Mouse (Mus musculus) heart, postnatal 0 days (tissue): ENCODE data around the gene Gm17521. TPM values are rescaled to one million over a fixed set of nuclear protein-coding genes. Genes with fewer than 3 reads are reported as not detected.
"Not testable (repeated sequence)": the region's sequence is repeated elsewhere in the genome, so short reads cannot be mapped to it uniquely, and the experiment has no call there.

Experiments
- ATAC-seq: fragments of 200-750 bp; cut with Nextera tagmentation; 2 replicates; pipeline ENCODE4 v1.8.0; 2017; ENCODE audit warnings: low read depth, moderate number of reproducible peaks, moderate library complexity; ENCODE audit not compliant: insufficient read depth
- DNase-seq: peaks from one replicate; pipeline ENCODE4 v3.0.0-alpha.2; 2016; ENCODE audit warnings: low spot score
- H3K27ac ChIP-seq: fragments of 300-500 bp; sonication (generic); 2 replicates; pipeline ENCODE4 v1.5.1; 2014; ENCODE audit warnings: low read depth, mild to moderate bottlenecking
- H3K27me3 ChIP-seq: fragments of 300-500 bp; sonication (generic); 2 replicates; pipeline ENCODE4 v1.6.1; 2014; ENCODE audit warnings: low read length, mixed read lengths; ENCODE audit not compliant: control insufficient read depth, insufficient read depth
- H3K36me3 ChIP-seq: fragments of 300-500 bp; sonication (generic); replicated peaks from 2 replicates; pipeline ENCODE4 v1.6.1; 2014; ENCODE audit warnings: low read length, mixed read lengths; ENCODE audit not compliant: control insufficient read depth, insufficient read depth
- H3K4me1 ChIP-seq: fragments of 300-500 bp; sonication (generic); 2 replicates; pipeline ENCODE4 v1.6.1; 2014; ENCODE audit warnings: antibody characterized with exemption; ENCODE audit not compliant: control insufficient read depth, insufficient read depth
- H3K4me2 ChIP-seq: fragments of 300-500 bp; sonication (generic); 2 replicates; pipeline ENCODE4 v1.6.1; 2014; ENCODE audit warnings: low read depth, mild to moderate bottlenecking, low read length, moderate library complexity
- H3K4me3 ChIP-seq: fragments of 300-500 bp; sonication (generic); 2 replicates; pipeline ENCODE4 v1.5.1; 2014; ENCODE audit warnings: low read depth, low read length
- H3K9ac ChIP-seq: fragments of 300-500 bp; sonication (generic); replicated peaks from 2 replicates; pipeline ENCODE4 v1.6.1; 2014; ENCODE audit warnings: low read depth, low read length, mixed read lengths
- H3K9me3 ChIP-seq: fragments of 300-500 bp; sonication (generic); replicated peaks from 2 replicates; pipeline ENCODE4 v1.6.1; 2016; ENCODE audit warnings: low read length; ENCODE audit not compliant: control insufficient read depth
- CTCF ChIP-seq: IDR thresholded peaks from 2 replicates; pipeline ENCODE4 v1.5.1; 2016; ENCODE audit warnings: antibody characterized with exemption, control low read depth, low read depth
- EP300 ChIP-seq: IDR thresholded peaks from 2 replicates; pipeline ENCODE4 v1.6.1; 2016; ENCODE audit warnings: antibody characterized with exemption, low read depth
- WGBS: fragments of 180-500 bp; shearing (Covaris S2); extraction: QIAGEN DNeasy Blood & Tissue Kit; methylation state at CpG from one replicate; pipeline ENCODE4 v1.1.7; 2014; 5-methylcytosine and 5-hydroxymethylcytosine counted together
- polyA plus RNA-seq: library from polyadenylated mRNA; unstranded; fragments of >200 nt; fragmentation: Nextera tagmentation; extraction: Ambion mirVana; gene quantifications from 2 replicates; pipeline ENCODE4 v1.2.1, GENCODE M21; 2015
- total RNA-seq: library from RNA; depleted of rRNA; stranded (reverse); fragments of >200 nt; gene quantifications from 2 replicates; pipeline ENCODE4 v1.2.3, GENCODE M21; 2014; ENCODE audit warnings: low replicate concordance; rRNA removed

The Gm17521 gene
- total RNA-seq (not detected in 2 replicates), polyA plus RNA-seq (not detected in 2 replicates)

DNA sequence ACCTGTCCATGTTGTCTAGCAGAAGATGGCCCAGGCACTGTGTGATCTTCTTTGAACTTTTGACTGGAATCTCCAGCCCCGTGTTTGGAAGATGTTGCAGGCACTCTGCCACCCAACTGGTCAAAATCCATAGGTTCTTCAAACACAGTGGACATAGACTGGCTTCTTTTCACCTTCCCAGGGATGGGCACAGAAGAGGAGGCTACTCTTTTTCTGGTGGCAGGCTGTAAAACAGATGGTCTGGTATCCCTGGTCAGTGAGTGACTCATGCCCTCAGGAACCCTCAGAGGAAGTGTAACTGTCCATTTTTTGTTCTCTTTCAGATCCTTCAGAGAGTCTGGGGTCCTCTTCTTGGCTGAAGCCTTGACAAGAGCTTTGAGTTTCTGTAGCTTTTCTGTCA, at the start of gene Gm17521:
TSS of gene Gm17521 (minus strand) at position 101 of the 400 bp plus-strand sequence.
- DNase-seq, H3K4me2 ChIP-seq, H3K4me3 ChIP-seq, H3K27me3 ChIP-seq, H3K4me1 ChIP-seq, H3K27ac ChIP-seq, H3K9me3 ChIP-seq, H3K9ac ChIP-seq, ATAC-seq, H3K36me3 ChIP-seq: not testable (repeated sequence)
- 38% methylated on average over 1 of the region's 1 CpGs for WGBS

- no peaks in the 10 kb centered on the region for H3K27me3 ChIP-seq
- no peaks in the 10 kb centered on the region for H3K36me3 ChIP-seq
- H3K4me1 ChIP-seq = no peaks in the 10 kb centered on the region
- ATAC-seq = no peak
- no peaks in the 10 kb centered on the region for H3K9me3 ChIP-seq
- no peak overlapping the region for H3K4me3 ChIP-seq
- no peak for DNase-seq
- H3K4me2 ChIP-seq = no peak overlapping the region
- TF ChIP-seq CTCF = no peak
- no peak for TF ChIP-seq EP300
- no peak overlapping the region for H3K27ac ChIP-seq
- H3K9ac ChIP-seq = no peak overlapping the region
Measured at GRCm38 (mm10) chrX:123043956-123044355, 14.5 kb upstream of the Gm17521 start.

DNA sequence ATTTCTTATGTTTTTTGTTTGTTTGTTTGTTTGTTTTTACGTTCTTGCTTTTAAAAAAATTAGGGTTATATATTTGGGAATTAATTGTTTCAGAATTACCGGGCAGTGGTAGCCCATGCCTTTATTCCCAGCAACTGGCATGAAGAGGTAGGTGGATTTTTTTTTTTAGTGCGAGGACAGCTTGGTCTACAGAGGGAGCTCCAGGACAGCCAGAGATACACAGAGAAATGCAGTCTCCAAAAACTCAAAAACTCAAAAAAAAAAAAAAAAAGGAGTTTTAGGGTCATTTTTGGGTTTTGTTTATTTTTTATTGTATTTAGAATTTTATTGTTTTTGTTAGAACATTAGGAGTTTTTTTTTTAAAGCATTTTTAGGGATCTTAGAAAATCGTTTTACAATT, 14.0 kb upstream of the Gm17521 start:
- TF ChIP-seq EP300 (no peak), CTCF (no peak)
- ATAC-seq (no peak), DNase-seq (no peak)
- Histone ChIP-seq H3K9ac (no peak overlapping the region), H3K36me3 (no peaks in the 10 kb centered on the region), H3K27ac (no peak overlapping the region), H3K4me1 (no peaks in the 10 kb centered on the region), H3K4me2 (no peak overlapping the region), H3K4me3 (no peak overlapping the region), H3K27me3 (no peaks in the 10 kb centered on the region), H3K9me3 (no peaks in the 10 kb centered on the region)
- WGBS = 52% methylated on average over 4 of the region's 4 CpGs

Other genes starting within 250 kb of the Gm17521 start
- gene Cldn34c1, start 73.8 kb upstream of the Gm17521 start, total RNA-seq = 3.2 and 5.0 TPM in 2 replicates
- 9.7 and 10.5 TPM in 2 replicates for gene Cldn34c1, start 73.8 kb upstream of the Gm17521 start, polyA plus RNA-seq
- gene Srsx, start 192.8 kb upstream of the Gm17521 start, total RNA-seq = not detected in 2 replicates
- not detected in 2 replicates for gene Srsx, start 192.8 kb upstream of the Gm17521 start, polyA plus RNA-seq
- not detected in 2 replicates for gene Gm17577, start 217.2 kb upstream of the Gm17521 start, total RNA-seq
- not detected in 2 replicates for gene Gm17577, start 217.2 kb upstream of the Gm17521 start, polyA plus RNA-seq